Mouse (Mus musculus) midbrain, embryonic 15.5 days (tissue): ENCODE data around the gene Samd4. TPM values are rescaled to one million over a fixed set of nuclear protein-coding genes. Genes with fewer than 3 reads are reported as not detected.

Experiments used
- ATAC-seq: fragments of 200-750 bp; cut with Nextera tagmentation; replicated peaks from 2 replicates; pipeline ENCODE4 v1.8.0; 2017; ENCODE audit warnings: moderate TSS enrichment
- H3K27ac ChIP-seq: fragments of 300-500 bp; sonication (generic); 2 replicates; pipeline ENCODE4 v1.5.1; 2015; ENCODE audit warnings: mild to moderate bottlenecking, inconsistent platforms
- H3K27me3 ChIP-seq: fragments of 300-500 bp; sonication (generic); replicated peaks from 2 replicates; pipeline ENCODE4 v1.6.1; 2015; ENCODE audit warnings: inconsistent platforms
- H3K36me3 ChIP-seq: fragments of 300-500 bp; sonication (generic); replicated peaks from 2 replicates; pipeline ENCODE4 v1.6.1; 2015; ENCODE audit warnings: inconsistent platforms
- H3K4me1 ChIP-seq: fragments of 300-500 bp; sonication (generic); 2 replicates; pipeline ENCODE4 v1.6.1; 2015; ENCODE audit warnings: inconsistent platforms
- H3K4me2 ChIP-seq: fragments of 300-500 bp; sonication (generic); 2 replicates; pipeline ENCODE4 v1.6.1; 2015; ENCODE audit warnings: inconsistent platforms, mild to moderate bottlenecking, moderate library complexity
- H3K4me3 ChIP-seq: fragments of 300-500 bp; sonication (generic); 2 replicates; pipeline ENCODE4 v1.5.1; 2015; ENCODE audit warnings: mild to moderate bottlenecking, inconsistent platforms
- H3K9ac ChIP-seq: fragments of 300-500 bp; sonication (generic); 2 replicates; pipeline ENCODE4 v1.6.1; 2015; ENCODE audit warnings: mild to moderate bottlenecking, inconsistent platforms
- H3K9me3 ChIP-seq: fragments of 300-500 bp; sonication (generic); 2 replicates; pipeline ENCODE4 v1.6.1; 2016; ENCODE audit warnings: inconsistent platforms
- WGBS: fragments of 180-500 bp; shearing (Covaris S2); methylation state at CpG from one replicate; pipeline ENCODE4 v1.1.7; 2015; ENCODE audit warnings: mixed read lengths; 5-methylcytosine and 5-hydroxymethylcytosine counted together
- polyA plus RNA-seq: library from polyadenylated mRNA; unstranded; fragments of >200 nt; fragmentation: Nextera tagmentation; extraction: Ambion mirVana; gene quantifications from 2 replicates; pipeline ENCODE4 v1.2.1, GENCODE M21; 2015

Samd4 gene
- polyA plus RNA-seq: 4.2 and 4.5 TPM in 2 replicates

GRCm38 (mm10) chr14:46882431-46883067 lies at the start of gene Samd4:
TSS of gene Samd4 (plus strand) at chr14:46882854.
- Histone ChIP-seq H3K4me1 (peaks cover 32% of the 10 kb centered on the region), H3K4me3 (peak within 1 kb of the TSS; percentile 77), H3K27ac (peak within 1 kb of the TSS; percentile 64), H3K9ac (peak within 1 kb of the TSS; percentile 65), H3K9me3 (no peaks in the 10 kb centered on the region), H3K36me3 (no peaks in the 10 kb centered on the region), H3K4me2 (peak within 1 kb of the TSS; percentile 99), H3K27me3 (peaks cover 3% of the 10 kb centered on the region; the same call in 1 of the 2 replicates)
- WGBS: under 1% methylated on average over 52 of the region's 54 CpGs
- peak; percentile 64 for ATAC-seq

DNA sequence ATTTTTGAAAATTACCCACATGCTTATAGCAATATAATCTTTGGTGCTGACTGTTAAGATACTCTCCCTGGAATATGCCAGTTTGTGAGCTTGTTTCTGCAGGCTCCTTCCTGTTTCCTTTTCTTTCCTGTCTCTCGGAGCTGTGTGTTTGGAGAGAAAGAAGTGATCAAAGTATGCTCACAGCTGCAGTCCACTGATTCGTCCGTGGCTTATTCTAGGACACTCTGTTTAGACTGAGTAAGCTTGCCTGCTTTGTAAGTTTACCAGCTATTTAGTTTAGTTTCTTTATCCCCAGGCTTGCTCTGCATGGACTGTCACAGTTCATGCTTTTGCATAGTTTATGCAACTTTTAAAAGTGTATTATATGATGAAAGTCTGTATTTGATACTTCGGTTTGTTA lies 43.3 kb upstream of the Samd4 start:
- 69% methylated on average over 4 of the region's 4 CpGs for WGBS
- Histone ChIP-seq H3K9ac (no peak overlapping the region), H3K4me2 (no peak overlapping the region), H3K27ac (no peak overlapping the region), H3K36me3 (no peaks in the 10 kb centered on the region), H3K27me3 (no peaks in the 10 kb centered on the region), H3K4me1 (no peaks in the 10 kb centered on the region), H3K4me3 (no peak overlapping the region), H3K9me3 (no peaks in the 10 kb centered on the region)
- no peak for ATAC-seq

GRCm38 (mm10) chr14:46845706-46846105 lies 36.9 kb upstream of the Samd4 start:
- H3K9me3 ChIP-seq: no peaks in the 10 kb centered on the region
- no peak overlapping the region for H3K4me2 ChIP-seq
- no peaks in the 10 kb centered on the region for H3K4me1 ChIP-seq
- no peak overlapping the region for H3K4me3 ChIP-seq
- no peaks in the 10 kb centered on the region for H3K36me3 ChIP-seq
- ATAC-seq: no peak
- no peaks in the 10 kb centered on the region for H3K27me3 ChIP-seq
- H3K27ac ChIP-seq: no peak overlapping the region
- H3K9ac ChIP-seq: no peak overlapping the region
- WGBS: 93% methylated on average over 11 of the region's 11 CpGs

GRCm38 (mm10) chr14:46848063-46848590 lies 34.5 kb upstream of the Samd4 start:
- H3K9ac ChIP-seq: no peak overlapping the region
- H3K4me1 ChIP-seq: no peaks in the 10 kb centered on the region
- ATAC-seq: no peak
- H3K4me2 ChIP-seq: no peak overlapping the region
- H3K27me3 ChIP-seq: no peaks in the 10 kb centered on the region
- H3K36me3 ChIP-seq: no peaks in the 10 kb centered on the region
- H3K4me3 ChIP-seq: no peak overlapping the region
- WGBS: 87% methylated on average over 4 of the region's 4 CpGs
- no peak overlapping the region for H3K27ac ChIP-seq
- H3K9me3 ChIP-seq: no peaks in the 10 kb centered on the region

DNA sequence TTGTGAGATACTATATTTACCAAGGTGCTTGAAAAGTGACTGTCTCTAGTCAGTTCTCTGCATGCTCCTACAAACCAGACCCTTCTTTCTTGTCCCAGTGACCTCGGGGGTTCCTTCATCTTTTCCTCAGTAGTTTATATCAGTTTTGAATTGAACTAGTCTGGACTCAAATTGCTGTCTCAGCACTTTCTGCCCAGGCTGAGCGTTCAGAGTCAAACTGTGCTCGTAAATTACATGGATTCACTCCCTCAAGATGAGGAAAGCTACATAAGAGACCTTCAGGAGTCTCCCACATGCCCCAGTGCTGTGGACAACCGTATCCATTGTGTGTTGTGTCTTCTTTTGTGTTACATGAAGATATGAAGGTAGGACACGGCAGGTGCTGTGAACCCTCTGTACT lies 33.9 kb upstream of the Samd4 start:
- no peak overlapping the region for H3K4me2 ChIP-seq
- H3K4me3 ChIP-seq: no peak overlapping the region
- no peak overlapping the region for H3K9ac ChIP-seq
- WGBS: 89% methylated on average over 5 of the region's 5 CpGs
- no peaks in the 10 kb centered on the region for H3K4me1 ChIP-seq
- H3K9me3 ChIP-seq: no peaks in the 10 kb centered on the region
- no peak overlapping the region for H3K27ac ChIP-seq
- ATAC-seq: no peak
- H3K27me3 ChIP-seq: no peaks in the 10 kb centered on the region
- no peaks in the 10 kb centered on the region for H3K36me3 ChIP-seq

DNA sequence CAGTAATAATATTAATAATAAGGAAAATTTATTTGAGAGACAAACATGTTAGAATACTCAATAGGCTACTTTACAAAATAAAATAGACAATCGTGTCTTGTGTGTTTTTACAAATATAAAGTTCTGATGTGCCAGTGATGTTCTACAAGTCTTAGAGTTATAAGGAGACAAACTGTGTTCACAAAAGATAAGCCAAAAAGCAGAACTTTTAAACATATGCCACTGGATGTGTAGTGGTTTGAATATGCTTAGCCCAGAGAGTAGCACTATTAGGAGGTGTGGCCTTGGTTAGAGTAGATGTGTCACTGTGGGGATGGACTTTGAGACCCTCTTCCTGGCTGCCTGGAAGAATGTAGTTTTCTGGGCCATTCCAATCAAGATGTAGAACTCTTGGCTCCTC lies 32.9 kb upstream of the Samd4 start:
- Histone ChIP-seq H3K36me3 (no peaks in the 10 kb centered on the region), H3K4me1 (no peaks in the 10 kb centered on the region), H3K4me2 (no peak overlapping the region), H3K27ac (no peak overlapping the region), H3K27me3 (no peaks in the 10 kb centered on the region), H3K9me3 (no peaks in the 10 kb centered on the region), H3K9ac (no peak overlapping the region), H3K4me3 (no peak overlapping the region)
- WGBS: 96% methylated on average over 1 of the region's 1 CpGs
- ATAC-seq: no peak

DNA sequence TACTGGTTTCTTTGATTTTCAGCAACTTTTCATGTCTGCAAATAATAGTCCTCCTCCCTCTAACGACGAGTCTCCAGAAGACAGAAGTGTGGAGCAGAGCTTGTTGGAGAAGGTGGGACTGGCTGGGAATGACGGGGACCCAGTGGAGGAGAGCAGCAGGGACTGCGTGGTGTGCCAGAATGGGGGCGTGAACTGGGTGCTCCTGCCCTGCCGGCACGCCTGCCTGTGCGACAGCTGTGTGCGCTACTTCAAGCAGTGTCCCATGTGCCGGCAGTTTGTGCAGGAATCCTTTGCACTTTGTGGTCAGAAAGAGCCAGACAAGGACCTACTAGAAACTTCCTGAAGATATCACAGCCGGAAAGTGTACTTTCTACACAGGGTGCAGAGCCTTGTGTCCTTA lies 29.0 kb upstream of the Samd4 start:
- H3K27ac ChIP-seq: no peak overlapping the region
- H3K9me3 ChIP-seq: no peaks in the 10 kb centered on the region
- no peaks in the 10 kb centered on the region for H3K36me3 ChIP-seq
- no peaks in the 10 kb centered on the region for H3K27me3 ChIP-seq
- H3K4me2 ChIP-seq: no peak overlapping the region
- 87% methylated on average over 11 of the region's 11 CpGs for WGBS
- ATAC-seq: no peak
- H3K4me1 ChIP-seq: no peaks in the 10 kb centered on the region
- H3K4me3 ChIP-seq: no peak overlapping the region
- no peak overlapping the region for H3K9ac ChIP-seq

DNA sequence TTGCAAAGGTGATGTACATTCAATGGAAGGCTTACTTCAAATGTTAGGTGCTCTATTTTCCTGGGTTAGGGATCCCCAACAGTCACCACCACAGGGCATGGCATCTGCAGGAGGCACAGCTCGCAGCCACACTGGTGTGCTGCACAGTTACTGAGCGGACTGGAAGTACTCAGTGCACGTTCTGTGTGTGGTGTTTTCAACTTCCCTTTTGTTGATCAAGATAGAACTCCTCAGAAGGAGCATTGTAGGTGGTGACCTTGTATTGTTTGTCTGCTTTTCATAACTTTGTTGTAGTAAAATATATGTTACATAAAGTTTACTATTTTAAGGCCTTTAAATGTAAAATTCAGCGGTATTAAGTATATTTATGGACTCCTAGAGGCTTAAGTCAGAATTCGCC lies 19.7 kb upstream of the Samd4 start:
- Histone ChIP-seq H3K4me3 (no peak overlapping the region), H3K27me3 (no peaks in the 10 kb centered on the region), H3K4me2 (no peak overlapping the region), H3K4me1 (no peaks in the 10 kb centered on the region), H3K36me3 (no peaks in the 10 kb centered on the region), H3K27ac (no peak overlapping the region), H3K9me3 (no peaks in the 10 kb centered on the region), H3K9ac (no peak overlapping the region)
- WGBS: 92% methylated on average over 5 of the region's 5 CpGs
- no peak for ATAC-seq

DNA sequence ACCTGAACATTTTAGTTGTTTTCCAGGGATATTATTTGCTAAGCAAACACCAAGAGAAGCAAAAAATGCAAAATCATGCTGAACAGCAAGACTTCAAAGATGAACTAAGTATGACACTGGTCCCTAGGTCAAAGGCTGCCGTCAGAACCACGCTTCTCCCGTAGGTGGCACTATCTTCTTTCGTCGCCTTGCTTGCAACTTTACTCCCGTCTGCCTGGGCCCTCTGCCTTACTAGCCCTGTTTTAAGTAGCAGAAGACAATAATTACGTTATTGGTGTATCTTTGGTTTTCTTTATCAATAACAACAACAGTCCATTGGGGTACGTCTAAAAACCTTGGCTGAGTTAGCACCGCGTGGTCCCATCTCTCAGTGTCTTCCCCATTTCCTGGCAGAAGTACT lies 1.7 kb upstream of the Samd4 start:
- Histone ChIP-seq H3K9me3 (no peaks in the 10 kb centered on the region), H3K27me3 (peaks cover 3% of the 10 kb centered on the region; the same call in 1 of the 2 replicates), H3K4me3 (no peak overlapping the region), H3K27ac (no peak overlapping the region), H3K9ac (no peak overlapping the region), H3K4me1 (peaks cover 27% of the 10 kb centered on the region), H3K4me2 (no peak overlapping the region), H3K36me3 (no peaks in the 10 kb centered on the region)
- WGBS: 5% methylated on average over 10 of the region's 10 CpGs
- no peak for ATAC-seq

DNA sequence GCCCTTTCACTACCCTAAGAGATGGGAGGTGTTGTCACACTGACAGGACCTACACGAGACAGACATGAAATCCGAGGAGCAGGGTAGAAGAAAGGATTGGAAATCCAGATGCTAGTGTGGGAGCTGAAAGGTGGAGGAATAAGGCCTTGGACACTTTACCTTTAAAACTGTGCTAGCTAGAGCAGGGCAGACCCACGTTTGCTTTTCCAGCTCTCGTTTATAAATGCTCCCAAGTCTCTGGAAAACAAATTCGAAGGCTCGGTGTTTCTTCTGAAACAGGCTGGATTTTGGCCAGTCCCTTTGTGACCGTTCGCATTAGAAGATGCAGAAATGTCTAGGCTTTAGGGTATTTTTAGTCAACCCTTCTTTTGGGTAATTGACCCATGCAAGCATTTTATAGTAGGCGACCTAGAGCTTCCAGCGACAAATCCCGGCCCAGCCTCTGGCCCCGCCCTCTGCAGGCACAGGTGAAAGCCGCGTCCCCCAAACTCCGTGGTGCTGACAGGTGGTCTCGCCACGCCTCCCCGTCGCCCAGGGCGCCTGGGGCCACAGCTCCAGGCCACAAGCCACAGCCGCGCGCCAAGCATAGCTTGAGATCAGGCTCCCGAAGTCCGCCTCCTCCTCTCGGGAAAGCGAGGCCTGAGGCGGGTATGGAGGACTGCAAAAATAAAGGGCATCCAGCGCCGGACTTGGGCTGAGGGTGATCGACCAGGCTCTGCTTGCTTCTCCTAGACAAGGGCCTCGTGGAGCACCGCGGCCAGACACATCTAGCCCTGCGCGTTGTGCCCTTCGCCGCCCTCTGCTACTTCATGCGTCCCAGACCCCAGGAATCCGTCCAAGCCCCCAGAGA lies 848 bp upstream of the Samd4 start:
- Histone ChIP-seq H3K27ac (0 out of 2 replicates have a peak overlapping the region, but pooled peaks have one; percentile 26), H3K27me3 (peaks cover 3% of the 10 kb centered on the region; the same call in 1 of the 2 replicates), H3K36me3 (no peaks in the 10 kb centered on the region), H3K4me2 (peak overlapping the region; percentile 99), H3K9ac (peak overlapping the region; percentile 65; the same call in 1 of the 2 replicates), H3K4me1 (peaks cover 32% of the 10 kb centered on the region), H3K9me3 (no peaks in the 10 kb centered on the region), H3K4me3 (peak overlapping the region; percentile 77)
- no peak; the same call in 1 of the 2 replicates for ATAC-seq
- 4% methylated on average over 40 of the region's 40 CpGs for WGBS

- Histone ChIP-seq H3K4me2 (peak overlapping the region; percentile 99), H3K27ac (peak overlapping the region; percentile 64), H3K36me3 (no peaks in the 10 kb centered on the region), H3K9ac (peak overlapping the region; percentile 65), H3K9me3 (no peaks in the 10 kb centered on the region), H3K4me3 (peak overlapping the region; percentile 77), H3K27me3 (peaks cover 3% of the 10 kb centered on the region; the same call in 1 of the 2 replicates), H3K4me1 (peaks cover 32% of the 10 kb centered on the region)
- ATAC-seq: peak; percentile 26
- WGBS: under 1% methylated on average over 62 of the region's 70 CpGs
These were observed 615 bp downstream of the Samd4 start for GRCm38 (mm10) chr14:46883068-46883870.
